ENCODE assay signal across 8 mouse cellular contexts in genomic region chr11:73015391-73016102, GRCm38 (mm10). TPM values are rescaled to one million over a fixed set of nuclear protein-coding genes. Genes with fewer than 3 reads are reported as not detected.
A peak's percentile ranks its signal among the peaks of the same experiment; 100 is the strongest.
DNase-seq lines count a peak whose midpoint lies in the region; ATAC-seq and TF ChIP-seq lines count a peak whose summit lies in the region.

No protein-coding gene starts in this region.

- ATAC-seq in hindbrain, embryonic 16.5 days: no peak
- ATAC-seq in heart, embryonic 13.5 days (ENCODE audit: extremely low read depth, insufficient number of reproducible peaks, low FRiP score, low TSS enrichment): no peak
- no peak for ATAC-seq in stomach, postnatal 0 days (ENCODE audit: low FRiP score, low TSS enrichment)
- no peak for ATAC-seq in forebrain, embryonic 14.5 days
- ATAC-seq in monocyte, adult 5-6 weeks (replicated peaks; ENCODE audit: insufficient number of reproducible peaks, low FRiP score, low TSS enrichment, poor library complexity, severe bottlenecking): no peak

- peak overlapping the region; percentile 37; the same call in 1 of the 2 replicates for H3K27ac ChIP-seq in hindbrain, embryonic 16.5 days (ENCODE audit: low read depth, low read length)
- no peak overlapping the region for H3K27ac ChIP-seq in hindbrain, embryonic 10.5 days
- peak overlapping the region; percentile 97 for H3K27ac ChIP-seq in thymus, adult 2 months (ENCODE audit: control insufficient read depth, insufficient read depth, low read length)
- H3K27ac ChIP-seq in heart, embryonic 13.5 days (replicated peaks): no peak overlapping the region
- H3K27ac ChIP-seq in stomach, postnatal 0 days (replicated peaks): peak overlapping the region; percentile 45; the same call in 1 of the 2 replicates
- H3K27ac ChIP-seq in forebrain, embryonic 14.5 days (ENCODE audit: low read depth, low read length): no peak overlapping the region

- no peak for DNase-seq in hindbrain, embryonic 10.5 days (ENCODE audit: low spot score)
- DNase-seq in thymus, adult 2 months: no peak
- DNase-seq in thymus, postnatal 0 days (ENCODE audit: low spot score): no peak
- no peak for DNase-seq in stomach, postnatal 0 days (ENCODE audit: low spot score)
- DNase-seq in forebrain, embryonic 14.5 days (ENCODE audit: low spot score): no peak

- TF ChIP-seq EP300 in stomach, postnatal 0 days (optimal IDR thresholded peaks at IDR 0.05): no peak

- no peak overlapping the region for H3K9ac ChIP-seq in hindbrain, embryonic 16.5 days (ENCODE audit: low read depth, low read length)
- 0 out of 2 replicates have a peak overlapping the region, but pooled peaks have one; percentile 21 for H3K9ac ChIP-seq in heart, embryonic 13.5 days
- no peak overlapping the region for H3K9ac ChIP-seq in stomach, postnatal 0 days (ENCODE audit: low read length)
- H3K9ac ChIP-seq in forebrain, embryonic 14.5 days (ENCODE audit: low read length): no peak overlapping the region

- no peaks in the 10 kb centered on the region for H3K9me3 ChIP-seq in hindbrain, embryonic 16.5 days (ENCODE audit: control insufficient read depth, low read length)
- no peaks in the 10 kb centered on the region for H3K9me3 ChIP-seq in hindbrain, embryonic 10.5 days
- H3K9me3 ChIP-seq in heart, embryonic 13.5 days: no peaks in the 10 kb centered on the region
- no peaks in the 10 kb centered on the region for H3K9me3 ChIP-seq in stomach, postnatal 0 days (ENCODE audit: control insufficient read depth, low read length)
- H3K9me3 ChIP-seq in forebrain, embryonic 14.5 days (replicated peaks; ENCODE audit: control insufficient read depth, low read length): no peaks in the 10 kb centered on the region

- no peak for TF ChIP-seq CTCF in thymus, adult 2 months (IDR thresholded peaks at IDR 0.05; ENCODE audit: borderline replicate concordance, control insufficient read depth, extremely low read depth, insufficient read depth, low read length, poor library complexity)
- TF ChIP-seq CTCF in stomach, postnatal 0 days (IDR thresholded peaks at IDR 0.05; ENCODE audit: low read depth): no peak

- H3K4me3 ChIP-seq in hindbrain, embryonic 16.5 days (ENCODE audit: low read length): no peak overlapping the region
- no peak overlapping the region for H3K4me3 ChIP-seq in hindbrain, embryonic 10.5 days
- no peak overlapping the region for H3K4me3 ChIP-seq in thymus, adult 2 months (ENCODE audit: control insufficient read depth, insufficient read depth, low read length)
- no peak overlapping the region for H3K4me3 ChIP-seq in heart, embryonic 13.5 days
- H3K4me3 ChIP-seq in stomach, postnatal 0 days (ENCODE audit: low read depth, low read length): no peak overlapping the region
- no peak overlapping the region for H3K4me3 ChIP-seq in forebrain, embryonic 14.5 days (ENCODE audit: low read depth, low read length)

- no peak for TF ChIP-seq POLR2A in thymus, adult 2 months (IDR thresholded peaks at IDR 0.05; ENCODE audit: control insufficient read depth, extremely low read depth, insufficient read depth, low read length, poor library complexity)

- WGBS in hindbrain, embryonic 16.5 days: 56% methylated on average over 5 of the region's 5 CpGs
- WGBS in hindbrain, embryonic 10.5 days: 77% methylated on average over 5 of the region's 5 CpGs
- 86% methylated on average over 5 of the region's 5 CpGs for WGBS in thymus, adult 2 months
- 59% methylated on average over 5 of the region's 5 CpGs for WGBS in heart, embryonic 13.5 days
- 52% methylated on average over 5 of the region's 5 CpGs for WGBS in stomach, postnatal 0 days
- 61% methylated on average over 5 of the region's 5 CpGs for WGBS in forebrain, embryonic 14.5 days

- H3K36me3 ChIP-seq in hindbrain, embryonic 16.5 days (ENCODE audit: control insufficient read depth, insufficient read depth, low read length): no peaks in the 10 kb centered on the region
- no peaks in the 10 kb centered on the region for H3K36me3 ChIP-seq in hindbrain, embryonic 10.5 days
- no peaks in the 10 kb centered on the region for H3K36me3 ChIP-seq in thymus, adult 2 months (ENCODE audit: control insufficient read depth, insufficient read depth, low read length)
- no peaks in the 10 kb centered on the region for H3K36me3 ChIP-seq in heart, embryonic 13.5 days
- no peaks in the 10 kb centered on the region for H3K36me3 ChIP-seq in stomach, postnatal 0 days (ENCODE audit: control insufficient read depth, insufficient read depth, low read length)
- H3K36me3 ChIP-seq in forebrain, embryonic 14.5 days (ENCODE audit: control insufficient read depth, insufficient read depth, low read length): no peaks in the 10 kb centered on the region

- H3K27me3 ChIP-seq in hindbrain, embryonic 16.5 days (replicated peaks; ENCODE audit: control insufficient read depth, insufficient read depth, low read length): peaks cover 2% of the 10 kb centered on the region; the same call in 1 of the 2 replicates
- peaks cover 59% of the 10 kb centered on the region for H3K27me3 ChIP-seq in hindbrain, embryonic 10.5 days (ENCODE audit: insufficient read depth, poor library complexity, severe bottlenecking)
- H3K27me3 ChIP-seq in thymus, adult 2 months (ENCODE audit: control insufficient read depth, insufficient read depth, low read length): no peaks in the 10 kb centered on the region
- peaks cover 57% of the 10 kb centered on the region for H3K27me3 ChIP-seq in heart, embryonic 13.5 days (replicated peaks)
- H3K27me3 ChIP-seq in stomach, postnatal 0 days (ENCODE audit: control insufficient read depth, insufficient read depth, low read length): no peaks in the 10 kb centered on the region
- peaks cover 14% of the 10 kb centered on the region for H3K27me3 ChIP-seq in forebrain, embryonic 14.5 days (replicated peaks; ENCODE audit: control insufficient read depth, insufficient read depth, low read length)

- H3K4me2 ChIP-seq in hindbrain, embryonic 16.5 days (ENCODE audit: low read length): no peak overlapping the region
- no peak overlapping the region for H3K4me2 ChIP-seq in heart, embryonic 13.5 days
- H3K4me2 ChIP-seq in stomach, postnatal 0 days (replicated peaks; ENCODE audit: low read depth): no peak overlapping the region
- no peak overlapping the region for H3K4me2 ChIP-seq in forebrain, embryonic 14.5 days (ENCODE audit: low read length)

- H3K4me1 ChIP-seq in hindbrain, embryonic 16.5 days (ENCODE audit: control insufficient read depth, insufficient read depth, low read depth, low read length): peaks cover 17% of the 10 kb centered on the region
- peaks cover 23% of the 10 kb centered on the region for H3K4me1 ChIP-seq in hindbrain, embryonic 10.5 days (replicated peaks)
- H3K4me1 ChIP-seq in thymus, adult 2 months (replicated peaks; ENCODE audit: control insufficient read depth, insufficient read depth, low read length): peaks cover 75% of the 10 kb centered on the region
- peaks cover 27% of the 10 kb centered on the region for H3K4me1 ChIP-seq in heart, embryonic 13.5 days
- H3K4me1 ChIP-seq in stomach, postnatal 0 days (replicated peaks; ENCODE audit: control insufficient read depth, insufficient read depth): 0 out of 2 replicates have a peak, but pooled peaks cover 6% of the 10 kb centered on the region
- no peaks in the 10 kb centered on the region for H3K4me1 ChIP-seq in forebrain, embryonic 14.5 days (ENCODE audit: control insufficient read depth, insufficient read depth, low read length)

RNA-seq across cellular contexts. Expression of gene Camkk1, which starts 3.3 kb away (rescaled TPM):
- 35.8 TPM in 2 replicates for polyA plus RNA-seq in hindbrain, embryonic 16.5 days (2015; fragmentation: Nextera tagmentation; extraction: Ambion mirVana)
- polyA plus RNA-seq in hindbrain, embryonic 10.5 days (2016; fragmentation: Nextera tagmentation; extraction: Ambion mirVana): 5.8 and 6.6 TPM in 2 replicates
- 35.4 and 40.0 TPM in 2 replicates for polyA plus RNA-seq in thymus, adult 2 months (2012; rRNA removed)
- 18.8 and 19.6 TPM in 2 replicates for polyA plus RNA-seq in thymus, postnatal 0 days (2015; fragmentation: Nextera tagmentation; extraction: Ambion mirVana)
- polyA plus RNA-seq in heart, embryonic 13.5 days (2015; fragmentation: Nextera tagmentation; extraction: Ambion mirVana): 2.2 and 3.0 TPM in 2 replicates
- 6.7 and 7.1 TPM in 2 replicates for polyA plus RNA-seq in stomach, postnatal 0 days (2015; fragmentation: Nextera tagmentation; extraction: Ambion mirVana)
- polyA plus RNA-seq in forebrain, embryonic 14.5 days (2014; fragmentation: Nextera tagmentation; extraction: Ambion mirVana): 8.0 and 10.8 TPM in 2 replicates
- total RNA-seq in monocyte, adult 5-6 weeks (2017): 2.6 to 4.0 TPM (median 3.0 TPM) in 3 replicates

RNA-seq across cellular contexts. Expression of gene P2rx1, which starts 16.6 kb away (rescaled TPM):
- 0.31 and 0.45 TPM in 2 replicates for polyA plus RNA-seq in hindbrain, embryonic 16.5 days (2015; fragmentation: Nextera tagmentation; extraction: Ambion mirVana)
- 0.83 and 1.8 TPM in 2 replicates for polyA plus RNA-seq in hindbrain, embryonic 10.5 days (2016; fragmentation: Nextera tagmentation; extraction: Ambion mirVana)
- 82.6 and 103 TPM in 2 replicates for polyA plus RNA-seq in thymus, adult 2 months (2012; rRNA removed)
- 61.5 and 71.4 TPM in 2 replicates for polyA plus RNA-seq in thymus, postnatal 0 days (2015; fragmentation: Nextera tagmentation; extraction: Ambion mirVana)
- polyA plus RNA-seq in heart, embryonic 13.5 days (2015; fragmentation: Nextera tagmentation; extraction: Ambion mirVana): 2.1 and 2.3 TPM in 2 replicates
- 0.97 and 0.98 TPM in 2 replicates for polyA plus RNA-seq in stomach, postnatal 0 days (2015; fragmentation: Nextera tagmentation; extraction: Ambion mirVana)
- 0.53 and 0.57 TPM in 2 replicates for polyA plus RNA-seq in forebrain, embryonic 14.5 days (2014; fragmentation: Nextera tagmentation; extraction: Ambion mirVana)
- total RNA-seq in monocyte, adult 5-6 weeks (2017): 6.3 to 18.7 TPM (median 15.6 TPM) in 3 replicates

RNA-seq across cellular contexts. Expression of gene Ncbp3, which starts 32.0 kb away (rescaled TPM):
- 8.3 and 9.2 TPM in 2 replicates for polyA plus RNA-seq in hindbrain, embryonic 16.5 days (2015; fragmentation: Nextera tagmentation; extraction: Ambion mirVana)
- 10.5 and 12.4 TPM in 2 replicates for polyA plus RNA-seq in hindbrain, embryonic 10.5 days (2016; fragmentation: Nextera tagmentation; extraction: Ambion mirVana)
- 6.5 and 7.0 TPM in 2 replicates for polyA plus RNA-seq in thymus, adult 2 months (2012; rRNA removed)
- 9.0 and 13.3 TPM in 2 replicates for polyA plus RNA-seq in thymus, postnatal 0 days (2015; fragmentation: Nextera tagmentation; extraction: Ambion mirVana)
- polyA plus RNA-seq in heart, embryonic 13.5 days (2015; fragmentation: Nextera tagmentation; extraction: Ambion mirVana): 9.9 TPM in 2 replicates
- 4.9 TPM in 2 replicates for polyA plus RNA-seq in stomach, postnatal 0 days (2015; fragmentation: Nextera tagmentation; extraction: Ambion mirVana)
- 5.7 and 6.5 TPM in 2 replicates for polyA plus RNA-seq in forebrain, embryonic 14.5 days (2014; fragmentation: Nextera tagmentation; extraction: Ambion mirVana)
- total RNA-seq in monocyte, adult 5-6 weeks (2017): 11.5 to 18.1 TPM (median 14.0 TPM) in 3 replicates

RNA-seq across cellular contexts. Expression of gene Atp2a3, which starts 54.6 kb away (rescaled TPM):
- polyA plus RNA-seq in hindbrain, embryonic 16.5 days (2015; fragmentation: Nextera tagmentation; extraction: Ambion mirVana): 1.8 and 2.3 TPM in 2 replicates
- 1.4 and 1.6 TPM in 2 replicates for polyA plus RNA-seq in hindbrain, embryonic 10.5 days (2016; fragmentation: Nextera tagmentation; extraction: Ambion mirVana)
- polyA plus RNA-seq in thymus, adult 2 months (2012; rRNA removed): 478 and 539 TPM in 2 replicates
- polyA plus RNA-seq in thymus, postnatal 0 days (2015; fragmentation: Nextera tagmentation; extraction: Ambion mirVana): 102 and 111 TPM in 2 replicates
- 3.9 and 4.0 TPM in 2 replicates for polyA plus RNA-seq in heart, embryonic 13.5 days (2015; fragmentation: Nextera tagmentation; extraction: Ambion mirVana)
- polyA plus RNA-seq in stomach, postnatal 0 days (2015; fragmentation: Nextera tagmentation; extraction: Ambion mirVana): 19.6 and 21.9 TPM in 2 replicates
- polyA plus RNA-seq in forebrain, embryonic 14.5 days (2014; fragmentation: Nextera tagmentation; extraction: Ambion mirVana): 0.43 and 0.74 TPM in 2 replicates
- total RNA-seq in monocyte, adult 5-6 weeks (2017): 107 to 245 TPM (median 115 TPM) in 3 replicates

Comparison
In these comparisons a context has a peak if more than half of its experiments do, and no peak if none do; other contexts are left out.
1. H3K27ac ChIP-seq: peak in hindbrain, embryonic 16.5 days (single experiment), thymus, adult 2 months (single experiment) and stomach, postnatal 0 days (single experiment); none in hindbrain, embryonic 10.5 days (single experiment), heart, embryonic 13.5 days (single experiment) and forebrain, embryonic 14.5 days (single experiment).
2. RNA of gene P2rx1, which starts 16.6 kb away (polyA plus RNA-seq): 82.6 to 103 TPM in thymus, adult 2 months and 61.5 to 71.4 TPM in thymus, postnatal 0 days; 2.1 to 2.3 TPM in heart, embryonic 13.5 days, 0.83 to 1.8 TPM in hindbrain, embryonic 10.5 days, 0.97 to 0.98 TPM in stomach, postnatal 0 days, 0.53 to 0.57 TPM in forebrain, embryonic 14.5 days and 0.31 to 0.45 TPM in hindbrain, embryonic 16.5 days; every median in the first group is over 10 times any median in the second.